Mouse (Mus musculus) cerebellum, postnatal 25 days (tissue): ENCODE measurements at regions not wholly inside any gene's neighbourhood (a gene's known extent, or its start where the extent isn't known, plus 50 kb on each side); places are given as distances from the start of the nearest gene placed in this dataset.

Experiments
- DNase-seq, 2 experiments: peaks; one replicate each; pipeline ENCODE4 v3.0.0; 2021; ENCODE audit warnings: mixed read lengths in 2 of 2

DNA sequence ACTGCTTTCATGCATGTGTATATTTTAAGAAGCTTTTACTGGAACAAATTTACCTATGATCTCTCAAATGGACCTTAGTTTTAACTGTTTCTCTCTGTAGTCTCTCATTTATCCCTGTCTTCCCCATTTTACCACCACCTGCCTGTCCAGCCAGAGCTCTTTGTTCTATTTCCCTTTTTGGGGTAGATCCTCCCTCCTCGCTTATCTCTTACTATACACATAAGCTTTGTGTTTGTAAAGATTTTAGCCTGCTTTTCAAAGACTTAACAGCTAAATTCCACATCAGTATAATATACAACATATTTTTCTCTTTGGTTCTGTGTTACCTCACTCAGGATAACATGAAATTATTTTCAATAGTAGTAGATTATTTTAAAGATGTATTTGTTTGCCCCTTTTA lies 961.9 kb downstream of the Slitrk1 start:
- no peak for DNase-seq

DNA sequence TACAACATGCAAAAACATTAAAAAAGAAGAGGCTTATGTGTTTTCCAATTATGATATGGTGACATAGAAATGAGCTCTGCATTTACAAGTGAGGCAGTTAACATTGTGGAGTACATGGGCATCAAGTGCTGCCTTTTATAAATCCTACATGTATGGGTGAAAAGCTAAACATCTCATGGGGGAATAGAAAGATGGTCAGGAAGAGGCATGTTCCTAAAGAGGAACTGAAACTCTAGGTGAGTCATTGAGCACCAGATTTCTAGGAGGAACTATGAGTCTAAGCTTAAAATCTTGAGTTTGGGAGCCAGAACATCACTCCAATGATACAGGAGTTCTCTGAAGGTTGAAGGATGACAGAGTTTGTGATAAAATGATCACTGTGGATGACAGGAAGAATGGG lies 1010.2 kb downstream of the Slitrk1 start:
- no peak for DNase-seq

- no peak for DNase-seq
Measured at GRCm38 (mm10) chr14:107901823-107902222, 1012.1 kb downstream of the Slitrk1 start.

GRCm38 (mm10) chr14:107860895-107861294 lies 1053.1 kb downstream of the Slitrk1 start:
- DNase-seq: no peak

DNA sequence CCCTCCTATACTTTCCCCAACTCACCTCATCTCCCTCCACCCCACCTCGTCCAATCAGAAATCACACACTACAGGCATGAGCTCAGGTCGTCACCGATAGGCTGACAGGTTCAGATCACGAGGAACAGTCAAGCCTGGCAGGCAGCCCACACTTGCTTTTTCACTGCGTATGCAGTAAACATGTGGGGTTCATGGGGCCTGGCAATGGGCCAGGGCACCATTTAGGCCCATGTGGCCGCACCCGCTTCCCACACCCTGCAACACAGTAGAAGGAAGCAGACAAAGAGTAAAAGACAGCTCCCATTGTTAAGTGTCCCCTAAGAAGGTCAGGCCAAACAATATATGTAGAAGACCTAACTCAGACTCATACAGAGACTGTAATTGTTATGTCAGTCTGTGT lies 1064.3 kb downstream of the Slitrk1 start:
- DNase-seq: peak in 1 of 2 experiments; percentile 15

- DNase-seq: no peak
Measured at GRCm38 (mm10) chr14:107845289-107846215, 1068.4 kb downstream of the Slitrk1 start.

GRCm38 (mm10) chr14:107844533-107844932 lies 1069.4 kb downstream of the Slitrk1 start:
- no peak for DNase-seq

DNA sequence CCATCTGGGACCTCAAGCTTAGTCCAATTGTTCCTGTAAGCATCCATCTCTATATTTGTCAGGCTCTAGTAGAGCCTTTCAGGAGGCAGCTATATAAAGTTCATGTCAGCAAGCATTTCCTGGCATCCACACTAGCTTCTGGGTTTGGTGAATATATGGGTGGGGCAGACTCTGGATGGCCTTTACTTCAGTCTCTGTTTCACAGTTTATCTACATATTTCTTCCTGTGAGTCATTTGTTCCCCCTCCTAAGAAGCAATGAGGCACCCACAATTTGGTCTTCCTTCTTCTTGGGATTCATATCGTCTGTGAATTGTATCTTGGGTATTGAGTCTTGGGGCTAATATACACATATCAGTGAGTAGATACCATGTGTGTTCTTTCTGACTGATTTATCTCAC lies 1081.0 kb downstream of the Slitrk1 start:
- DNase-seq: no peak

GRCm38 (mm10) chr14:107785242-107785641 lies 1128.7 kb downstream of the Slitrk1 start:
- no peak for DNase-seq
